Mouse (Mus musculus) thymus, postnatal 25 days (tissue): Measurements from ENCODE around the gene Tnfrsf26.
"Not testable (repeated sequence)": the region's sequence is repeated elsewhere in the genome, so short reads cannot be mapped to it uniquely, and the experiment has no call there.

Experiments
- DNase-seq: peaks from one replicate; pipeline ENCODE4 v3.0.0; 2022

Gene Tnfrsf26

DNA sequence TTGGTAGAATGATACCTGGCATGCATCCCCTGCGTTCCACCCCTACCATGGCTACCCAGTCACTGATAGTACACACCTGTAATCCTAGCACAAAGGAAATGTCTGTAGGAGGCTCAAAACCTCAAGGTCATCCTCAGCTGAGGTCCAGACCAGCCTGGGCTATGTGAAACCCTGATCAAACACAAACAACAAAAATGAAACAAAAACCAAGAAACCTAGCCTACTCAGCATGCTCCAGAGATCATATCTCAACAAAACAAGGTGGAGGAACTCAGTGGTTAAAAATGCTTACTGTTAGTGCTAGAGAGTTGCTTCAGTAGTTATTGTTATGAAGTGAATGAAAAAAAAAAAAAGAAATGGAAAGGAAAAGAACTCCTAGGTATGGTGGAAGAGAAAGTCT is at the start of gene Tnfrsf26:
TSS of gene Tnfrsf26 (minus strand) at position 183 of the 400 bp plus-strand sequence.
- DNase-seq, result peak; percentile 25

DNA sequence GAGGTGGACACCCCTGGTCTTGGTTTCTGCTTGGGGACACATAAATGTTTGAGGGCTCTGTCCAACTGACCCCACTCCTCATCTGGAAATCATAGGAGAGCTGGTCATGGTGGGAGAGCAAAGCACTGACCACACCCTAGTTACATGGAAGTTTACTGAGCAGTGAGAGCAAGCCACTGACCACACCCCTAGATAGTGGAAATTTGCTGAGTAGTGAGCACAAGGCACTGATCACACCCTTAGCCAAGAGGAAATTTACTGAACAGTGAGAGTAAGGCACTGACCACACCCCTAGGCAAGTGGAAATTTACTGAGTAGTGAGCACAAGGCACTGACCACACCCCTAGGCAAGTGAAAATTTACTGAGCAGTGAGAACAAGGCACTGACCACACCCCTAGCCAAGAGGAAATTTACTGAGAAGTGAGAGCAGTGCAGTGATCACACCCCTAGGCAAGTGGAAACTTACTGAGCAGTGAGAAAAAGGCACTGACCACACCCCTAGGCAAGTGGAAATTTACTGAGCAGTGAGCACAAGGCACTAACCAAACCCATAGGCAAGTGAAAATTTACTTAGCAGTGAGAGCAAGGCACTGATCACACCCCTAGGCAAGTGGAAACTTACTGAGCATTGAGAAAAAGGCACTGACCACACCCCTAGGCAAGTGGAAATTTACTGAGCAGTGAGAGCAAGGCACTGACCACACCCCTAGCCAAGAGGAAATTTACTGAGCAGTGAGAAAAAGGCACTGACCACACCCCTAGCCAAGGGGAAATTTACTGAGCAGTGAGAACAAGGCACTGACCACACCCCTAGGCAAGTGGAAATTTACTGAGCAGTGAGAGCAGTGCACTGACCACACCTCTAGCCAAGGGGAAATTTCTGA is 38.1 kb upstream of the Tnfrsf26 start:
- no peak for DNase-seq

DNA sequence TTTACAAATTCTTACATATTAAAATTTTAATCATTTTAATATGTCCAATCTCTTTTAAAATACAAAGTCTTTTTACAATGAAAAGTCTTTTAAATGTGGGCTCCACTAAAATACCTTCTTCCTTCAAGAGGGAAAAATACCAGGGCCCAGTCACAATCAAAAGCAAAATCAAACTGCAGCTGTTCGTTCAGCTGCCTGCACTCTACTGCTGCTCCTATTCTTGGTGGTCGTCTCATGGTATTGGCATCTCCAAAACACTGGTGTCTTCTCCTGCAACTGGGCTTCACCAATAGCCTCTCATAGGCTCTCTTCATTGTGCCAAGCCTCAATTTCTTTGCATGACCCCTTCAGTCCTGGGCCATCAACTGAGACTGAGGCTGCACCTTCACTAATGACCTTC is 34.9 kb upstream of the Tnfrsf26 start:
- DNase-seq, result no peak

DNA sequence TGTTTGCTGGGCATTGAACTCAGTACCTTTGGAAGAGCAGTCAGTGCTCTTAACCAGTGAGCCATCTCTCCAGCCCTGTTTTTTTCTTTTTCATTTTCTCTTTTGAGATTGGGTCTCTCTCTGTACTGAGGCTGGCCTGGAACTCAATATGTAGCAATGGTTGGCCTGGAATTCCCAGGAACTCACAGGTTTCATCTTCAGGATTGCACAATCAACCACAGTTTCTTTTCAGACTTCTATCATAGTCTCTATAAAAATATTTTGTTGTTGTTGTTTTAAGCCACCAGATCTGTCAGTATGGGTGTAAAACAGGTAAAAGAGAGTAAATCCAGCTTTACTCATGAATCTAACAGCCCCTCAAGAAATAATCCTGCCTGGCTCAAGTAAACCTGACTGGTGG is 32.3 kb upstream of the Tnfrsf26 start:
- no peak for DNase-seq

DNA sequence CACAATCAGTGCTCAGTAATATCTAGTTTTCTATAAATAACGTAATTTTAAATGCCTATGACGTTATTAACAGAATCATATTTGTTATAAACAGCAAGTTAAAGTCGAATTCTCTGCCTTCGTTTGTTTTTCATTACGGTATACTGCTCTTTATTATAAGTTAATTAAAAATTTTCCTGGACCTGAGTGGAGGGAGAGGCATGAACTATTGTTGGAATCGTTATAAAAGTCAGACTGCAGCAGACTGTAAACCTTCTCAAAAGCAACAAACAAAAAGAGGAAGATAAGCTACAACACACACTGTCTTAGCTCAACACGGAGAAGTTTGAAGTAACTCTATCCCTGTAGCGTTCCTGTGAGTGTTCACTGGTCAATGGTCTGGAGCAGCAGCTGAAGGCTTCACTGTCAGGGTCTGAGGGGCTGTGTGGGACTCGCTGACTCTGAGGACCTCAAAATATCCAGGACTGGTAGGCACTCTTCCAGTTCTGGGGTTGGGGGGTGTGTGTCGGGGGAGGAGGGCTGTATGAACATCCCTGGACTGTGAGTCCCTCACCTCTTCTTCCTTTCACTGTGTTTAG is 21.3 kb upstream of the Tnfrsf26 start:
- DNase-seq, result not testable (repeated sequence)

DNA sequence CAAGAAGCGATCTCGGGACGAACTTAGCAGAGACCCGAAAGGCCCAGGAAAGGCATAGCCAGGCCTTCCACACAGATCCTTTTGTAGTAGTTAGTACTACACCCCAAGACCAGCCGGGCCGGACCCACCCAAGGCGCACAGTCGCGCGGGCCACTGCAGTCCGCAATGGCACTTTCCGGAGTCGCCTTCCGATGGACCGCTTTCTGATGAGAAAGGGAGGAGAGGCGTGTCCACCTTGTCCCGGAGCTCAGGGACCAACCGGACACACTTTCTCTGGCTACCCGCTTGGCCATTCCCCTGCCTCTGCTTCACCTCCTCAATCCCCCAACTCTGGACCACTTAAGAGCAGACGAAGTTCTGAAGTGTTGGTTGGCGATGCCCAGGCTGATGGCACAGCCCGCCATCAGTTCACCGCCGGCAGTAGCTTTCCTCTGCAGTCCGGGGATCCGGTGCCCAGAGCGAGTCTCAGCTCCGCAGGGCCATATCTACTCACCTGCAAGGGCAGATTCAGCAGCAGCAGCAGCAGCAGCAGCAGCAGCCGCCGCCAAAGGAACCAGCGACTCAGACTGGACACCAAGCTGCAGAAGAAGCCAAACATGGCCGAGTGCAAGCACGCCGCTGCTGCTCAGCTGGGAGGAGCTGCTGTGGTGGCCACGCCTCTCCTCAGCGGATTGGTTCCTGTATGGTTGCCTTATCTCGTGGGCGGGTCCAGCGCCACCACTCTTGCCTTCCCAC is 20.7 kb upstream of the Tnfrsf26 start, which contains the start of gene Tnfrsf22:
TSS of gene Tnfrsf22 (minus strand) at position 628 of the 735 bp plus-strand sequence.
- peak; percentile 76 for DNase-seq

DNA sequence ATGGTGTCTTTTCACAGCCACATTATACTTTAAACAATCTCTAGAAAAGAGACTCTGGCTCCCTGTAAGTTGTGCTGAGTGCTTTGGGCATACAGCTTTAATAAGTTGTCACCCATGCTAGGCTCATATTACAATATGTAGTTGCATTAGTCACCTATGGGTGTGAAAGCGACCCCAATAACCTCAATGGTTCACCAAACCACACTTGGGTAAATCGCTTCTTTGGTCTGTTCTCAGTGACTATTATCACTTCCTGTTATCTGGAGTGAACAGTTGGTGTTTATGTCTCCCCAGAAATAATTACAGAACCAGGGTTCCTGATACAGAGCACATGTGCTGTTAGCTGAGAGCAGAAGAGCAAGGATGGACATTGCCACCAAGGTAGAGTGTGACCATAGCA is 15.4 kb upstream of the Tnfrsf26 start:
- not testable (repeated sequence) for DNase-seq

DNA sequence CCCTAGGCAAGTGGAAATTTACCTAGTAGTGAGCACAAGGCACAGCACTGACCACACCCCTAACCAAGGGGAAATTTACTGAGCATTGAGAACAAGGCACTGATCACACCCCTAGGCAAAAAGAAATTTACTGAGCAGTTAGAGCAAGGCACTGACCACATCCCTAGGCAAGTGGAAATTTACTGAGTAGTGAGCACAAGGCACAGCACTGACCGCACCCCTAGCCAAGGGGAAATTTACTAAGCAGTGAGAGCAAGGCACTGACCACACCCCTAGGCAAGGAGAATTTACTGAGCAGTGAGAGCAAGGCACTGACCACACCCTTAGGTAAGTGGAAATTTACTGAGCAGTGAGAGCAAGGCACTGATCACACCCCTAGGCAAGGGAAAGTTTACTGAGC is 8.2 kb upstream of the Tnfrsf26 start:
- DNase-seq, result no peak

DNA sequence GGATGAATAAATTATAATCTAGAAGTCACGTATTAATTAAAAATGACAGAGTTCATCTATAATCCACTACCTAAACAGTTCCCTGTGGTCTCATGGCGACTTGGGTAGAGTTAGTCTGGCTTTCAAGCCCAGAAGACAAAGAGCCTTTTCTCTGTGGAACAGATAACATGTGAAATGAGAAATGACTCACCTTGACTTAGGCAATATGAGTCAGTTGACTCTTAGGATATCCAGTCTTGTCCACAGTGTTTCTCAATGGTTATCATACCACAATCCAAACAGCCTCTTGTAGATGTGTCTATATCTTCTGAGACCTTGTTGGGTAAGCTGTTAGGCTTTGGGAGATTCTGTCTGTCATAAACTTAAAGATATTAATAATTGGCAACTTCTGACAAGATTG is 3.0 kb upstream of the Tnfrsf26 start:
- no peak for DNase-seq

DNA sequence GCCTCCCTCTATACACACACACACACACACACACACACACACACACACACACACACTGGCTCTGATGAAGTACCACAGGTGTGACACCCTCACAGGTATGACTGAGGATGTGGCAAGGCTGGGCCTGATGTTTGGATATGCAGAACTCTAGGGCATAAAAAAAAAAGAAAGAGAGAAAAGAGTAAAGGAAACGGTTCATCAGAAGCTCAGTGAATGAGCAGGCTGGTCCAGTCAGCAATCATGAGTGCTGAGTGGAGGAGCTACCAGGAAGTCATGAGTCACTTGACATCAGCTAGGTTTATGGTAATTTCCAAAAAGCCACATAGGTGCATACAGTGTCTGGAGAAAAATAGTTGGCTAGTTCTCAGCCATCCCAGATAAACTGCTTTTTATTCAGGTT is 979 bp upstream of the Tnfrsf26 start:
- DNase-seq, result peak; percentile 6

DNA sequence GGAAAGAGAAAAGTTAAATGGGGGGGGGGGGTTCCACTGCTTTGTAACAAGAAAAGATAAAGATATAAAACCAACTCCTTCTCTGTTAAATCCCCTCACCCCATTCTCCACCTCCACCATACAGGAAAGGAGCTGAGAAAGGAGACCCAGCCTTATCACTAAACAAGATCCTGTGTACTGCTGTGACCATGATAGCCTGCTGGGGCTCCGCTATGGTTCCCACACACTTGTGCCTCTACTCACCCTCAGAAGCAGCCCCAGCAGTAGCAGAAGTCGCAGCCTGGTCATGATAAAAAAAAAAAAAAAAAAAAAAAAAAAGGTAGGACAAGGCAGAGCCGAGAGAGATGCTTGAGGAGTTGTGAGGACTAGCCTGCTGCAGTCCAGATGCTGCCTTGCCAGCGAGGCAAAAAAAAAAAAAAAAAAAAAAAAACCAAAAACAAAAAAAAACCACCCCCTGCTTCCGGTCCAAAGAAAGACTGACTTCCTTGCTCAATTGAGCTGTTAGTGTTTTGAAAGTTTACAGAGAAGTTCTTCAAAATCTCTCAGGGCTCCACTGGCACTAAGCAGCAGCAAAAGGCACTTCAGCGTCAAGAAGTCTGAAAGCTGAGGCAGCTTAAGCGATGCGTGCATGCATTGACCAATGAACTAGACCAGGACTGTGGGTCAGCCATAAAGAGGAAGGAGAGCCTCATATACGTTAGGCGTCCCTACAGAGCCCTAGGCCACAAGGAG is 801 bp downstream of the Tnfrsf26 start:
- DNase-seq, result peak; percentile 49

DNA sequence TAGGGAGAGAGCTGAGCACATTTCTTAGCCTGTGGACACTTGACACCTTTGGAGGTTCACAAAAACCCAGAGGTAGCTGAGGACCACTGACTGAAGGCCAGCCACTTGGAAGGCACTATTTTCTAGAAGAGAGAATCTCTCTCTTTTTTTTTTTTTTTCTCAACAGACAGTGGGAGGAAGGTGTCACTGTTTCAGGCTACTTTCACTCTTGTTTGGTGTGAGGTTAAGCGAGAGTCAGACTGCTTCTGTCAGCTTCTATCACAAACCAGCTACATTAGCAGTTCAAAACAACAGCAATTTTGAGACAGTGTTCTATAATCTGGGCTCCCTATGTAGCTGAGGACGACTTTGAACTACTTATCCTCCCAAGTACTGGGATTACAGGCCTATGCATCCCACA is 2.3 kb downstream of the Tnfrsf26 start:
- peak; percentile 2 for DNase-seq

DNA sequence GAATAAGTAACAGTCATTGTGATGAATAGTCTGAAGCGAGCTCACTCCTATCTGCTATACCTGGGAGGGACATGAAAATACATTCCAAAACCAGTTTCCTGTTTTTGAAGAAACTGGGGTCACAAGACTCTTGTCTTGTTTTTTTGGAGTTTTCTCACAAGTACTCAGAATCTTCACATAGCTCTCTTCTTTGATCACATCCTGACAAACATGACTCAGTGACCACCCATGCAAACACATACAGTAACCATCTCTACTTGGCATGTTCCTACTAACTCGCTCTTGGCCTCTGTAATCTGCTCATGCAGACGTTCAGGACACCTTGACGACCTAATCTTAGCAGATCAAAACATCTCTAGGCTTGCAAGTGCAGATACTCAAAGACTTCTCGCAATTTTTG is 3.4 kb downstream of the Tnfrsf26 start:
- peak; percentile 5 for DNase-seq

DNA sequence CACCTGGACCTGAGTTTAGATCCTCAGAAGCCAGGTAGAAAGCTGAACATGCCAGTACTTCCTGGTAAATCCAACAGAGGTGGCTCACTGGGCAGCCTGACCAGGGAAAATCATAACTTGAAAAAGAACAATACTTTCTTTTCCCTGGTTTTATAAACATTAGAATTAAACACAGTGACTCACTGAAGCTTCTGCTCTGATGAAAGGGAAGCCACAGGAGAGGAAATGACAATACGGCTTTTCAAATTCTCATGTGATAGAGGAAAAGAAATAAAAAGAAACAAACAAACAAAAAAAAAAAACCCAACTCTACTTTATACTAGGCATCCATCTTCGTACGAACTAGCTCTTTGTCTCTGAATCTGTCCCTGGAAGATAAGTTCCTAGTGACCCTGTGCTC is 4.0 kb downstream of the Tnfrsf26 start:
- DNase-seq, result no peak

DNA sequence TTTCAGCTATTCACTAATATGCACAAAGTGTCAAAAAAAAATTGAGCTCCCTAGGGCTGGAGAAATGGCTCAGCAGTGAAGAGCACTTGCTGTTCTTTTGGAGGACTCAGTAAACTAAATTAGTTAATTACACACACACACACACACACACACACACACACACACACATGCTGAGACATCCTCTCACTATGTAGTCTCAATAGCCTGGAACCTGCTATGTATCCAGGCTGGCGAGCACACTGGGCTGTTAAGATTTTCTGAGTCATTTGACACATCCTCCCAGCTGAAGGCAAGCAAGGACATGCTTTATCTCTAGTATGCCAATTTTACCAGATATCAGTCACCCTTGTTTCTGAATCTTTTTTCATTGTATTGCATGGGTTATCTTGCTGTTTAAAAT is 7.6 kb downstream of the Tnfrsf26 start:
- DNase-seq, result no peak

DNA sequence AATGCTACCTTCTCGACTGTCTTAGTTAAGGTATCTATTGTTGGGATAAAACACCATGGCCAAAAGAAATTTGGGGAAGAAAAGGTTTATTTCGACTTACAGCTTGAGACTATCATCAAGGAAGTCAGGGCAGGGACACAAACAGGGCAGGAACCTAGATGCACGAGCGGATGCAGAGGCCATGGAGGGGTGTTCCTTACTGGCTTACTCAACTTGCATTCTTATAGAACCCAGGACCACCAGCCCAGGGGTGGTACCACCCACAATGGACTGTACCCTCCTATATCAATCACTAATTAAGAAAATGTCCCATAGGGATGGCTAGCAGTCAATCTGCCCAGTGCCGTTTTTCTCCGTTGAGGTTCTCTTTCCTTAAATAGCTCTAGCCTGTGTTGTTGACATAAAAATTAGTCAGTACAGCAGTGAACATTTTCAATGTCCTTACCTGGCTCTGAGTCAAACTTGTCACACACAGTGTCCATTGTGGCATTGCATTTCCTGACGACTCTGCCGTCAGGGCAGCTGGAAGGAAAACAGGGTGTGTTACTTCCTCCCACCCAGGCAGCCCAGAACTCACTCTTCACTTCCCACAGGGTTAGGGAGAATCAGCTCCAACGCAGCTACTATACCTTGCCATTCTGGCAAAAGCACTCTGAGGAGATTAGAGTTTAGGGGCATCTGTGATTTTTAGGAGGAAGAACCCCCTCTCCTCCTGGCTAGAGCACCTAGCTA is 14.0 kb downstream of the Tnfrsf26 start:
- no peak for DNase-seq

DNA sequence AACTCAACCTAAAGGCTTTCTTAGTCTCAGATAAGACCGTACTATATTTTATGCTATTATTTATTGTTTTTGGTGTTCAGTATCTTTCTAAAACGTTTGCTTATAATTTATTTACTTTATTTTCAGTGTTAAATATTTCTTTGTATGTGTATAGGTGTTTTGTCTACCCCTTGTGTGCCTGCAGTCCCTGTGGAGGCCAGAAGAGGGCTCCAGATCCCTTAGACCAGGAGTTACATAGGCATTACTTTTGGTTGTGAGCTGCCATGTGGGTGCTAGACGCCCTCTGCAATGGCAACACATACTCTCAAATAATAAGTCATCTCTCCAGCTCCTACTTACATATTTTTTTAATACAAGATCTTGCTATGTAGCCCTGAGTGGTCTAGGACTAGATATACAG is 16.3 kb downstream of the Tnfrsf26 start:
- DNase-seq, result peak; percentile 44

DNA sequence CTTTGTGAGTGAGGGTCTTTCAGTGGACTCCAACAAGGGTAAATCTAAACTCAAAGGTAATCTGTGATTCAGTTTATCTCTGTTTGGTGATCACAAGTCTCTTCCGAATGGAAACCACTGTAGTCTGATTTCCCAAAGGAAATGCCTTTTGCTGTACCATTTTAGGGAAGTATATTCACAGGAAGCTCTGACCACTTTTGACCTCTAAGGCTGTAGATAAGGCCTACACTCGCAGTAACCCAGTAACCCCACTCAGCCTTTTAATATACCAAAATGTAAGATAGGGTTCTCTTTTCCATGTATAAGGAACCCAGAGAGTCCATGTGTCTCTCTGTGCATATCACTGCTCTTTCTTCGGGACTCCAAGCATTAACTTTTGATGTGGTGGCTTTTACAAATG is 23.2 kb downstream of the Tnfrsf26 start:
- DNase-seq, result no peak

DNA sequence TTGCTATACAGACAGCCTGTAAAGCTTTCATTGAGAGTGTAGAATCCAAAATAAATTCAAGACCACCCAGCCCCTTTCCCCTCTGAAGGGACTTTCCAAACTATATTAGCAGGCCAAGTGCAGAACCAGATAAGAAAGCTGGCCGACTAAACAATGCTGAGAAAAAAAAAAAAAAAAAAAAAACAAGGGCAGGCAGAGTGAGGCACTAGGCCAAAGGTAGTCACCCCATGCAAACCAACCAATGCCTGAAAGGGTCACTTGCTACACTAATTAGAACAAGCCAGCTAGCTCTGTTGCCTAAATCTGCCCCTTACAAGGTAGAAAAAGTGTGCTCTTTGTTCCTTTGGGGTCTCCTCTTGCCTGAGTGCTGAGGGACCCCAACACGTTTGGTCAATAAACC is 23.6 kb downstream of the Tnfrsf26 start:
- DNase-seq, result no peak

DNA sequence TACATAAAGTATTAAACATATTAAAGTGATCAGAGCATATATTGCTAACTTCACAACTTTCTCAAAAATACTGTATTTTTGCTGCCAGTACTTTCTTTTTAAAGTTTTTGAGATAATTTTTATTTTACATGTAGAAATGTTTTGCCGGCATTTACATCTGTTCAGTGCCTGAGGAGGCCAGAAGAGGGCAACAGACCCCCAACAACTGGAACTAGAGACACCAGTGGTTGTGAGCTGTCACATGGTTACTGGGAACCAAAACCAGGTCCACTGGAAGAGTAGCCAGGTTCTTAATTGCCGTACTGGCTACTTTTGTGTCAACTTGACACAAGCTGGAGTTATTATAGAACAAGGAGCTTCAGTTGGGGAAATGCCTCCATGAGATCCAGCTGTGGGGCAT is 26.8 kb downstream of the Tnfrsf26 start:
- peak; percentile 16 for DNase-seq

DNA sequence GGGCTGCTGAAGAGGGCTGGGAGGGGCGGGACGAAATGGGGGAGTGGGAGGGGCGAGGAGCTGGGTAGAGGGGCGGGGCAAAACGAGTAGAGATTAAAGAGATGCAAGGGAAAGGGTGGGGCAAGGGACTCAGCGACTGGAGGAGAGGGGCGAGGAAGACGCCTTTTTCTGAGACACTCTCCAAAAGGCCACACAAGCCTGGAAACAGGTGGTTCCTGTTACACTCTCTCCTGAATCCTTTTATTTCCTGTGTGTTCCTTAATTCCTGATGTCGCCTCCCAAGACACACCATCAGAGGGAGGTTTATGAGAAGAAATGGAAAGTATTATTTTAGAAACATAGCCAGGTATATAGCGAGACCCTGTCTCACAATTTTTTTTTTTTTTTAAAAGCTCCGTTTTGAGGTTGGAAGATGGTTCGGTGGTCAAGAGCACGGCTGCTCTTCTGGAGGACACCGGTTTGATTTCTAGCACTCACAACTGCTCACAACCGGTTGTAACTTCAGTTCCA is 28.2 kb downstream of the Tnfrsf26 start:
- no peak for DNase-seq
